Mouse (Mus musculus) left cerebral cortex, postnatal 4 days (tissue): ENCODE measurements at regions not wholly inside any gene's neighbourhood (a gene's known extent, or its start where the extent isn't known, plus 50 kb on each side); places are given as distances from the start of the nearest gene placed in this dataset.

Experiments
- DNase-seq: peaks from one replicate; pipeline ENCODE4 v3.0.0-alpha.2; 2022
- intact Hi-C: fragments of 180-260 bp; cut with DNase I; formaldehyde crosslinking; loops from one replicate; pipeline ENCODE4 v1.15.1; 2025

- no peak for DNase-seq
- intact Hi-C loops = no loop called here
Measured at GRCm38 (mm10) chr10:84021167-84022120, 298.8 kb downstream of the 1500009L16Rik start.

GRCm38 (mm10) chr10:84024294-84024693, 301.6 kb downstream of the 1500009L16Rik start:
- intact Hi-C loops = no loop called here
- DNase-seq = no peak

- intact Hi-C loops = no loop called here
- no peak for DNase-seq
Measured at GRCm38 (mm10) chr10:84024901-84025300, 302.2 kb downstream of the 1500009L16Rik start.

GRCm38 (mm10) chr10:84026798-84027197, 304.1 kb downstream of the 1500009L16Rik start:
- no peak for DNase-seq
- intact Hi-C loops = no loop called here

- DNase-seq = no peak
- intact Hi-C loops = no loop called here
Measured at GRCm38 (mm10) chr10:84036131-84036877, 313.6 kb downstream of the 1500009L16Rik start.

- peak; percentile 78 for DNase-seq
- intact Hi-C loops = no loop called here
Measured at GRCm38 (mm10) chr10:84048706-84049105, 326.0 kb downstream of the 1500009L16Rik start.

- intact Hi-C loops = no loop called here
- DNase-seq = no peak
Measured at GRCm38 (mm10) chr10:84052696-84053095, 330.0 kb downstream of the 1500009L16Rik start.

- DNase-seq = no peak
- intact Hi-C loops = no loop called here
Measured at GRCm38 (mm10) chr10:84054551-84055336, 332.1 kb downstream of the 1500009L16Rik start.

- DNase-seq = no peak
- intact Hi-C loops = no loop called here
Measured at GRCm38 (mm10) chr10:84055402-84056167, 332.9 kb downstream of the 1500009L16Rik start.

- intact Hi-C loops = no loop called here
- no peak for DNase-seq
Measured at GRCm38 (mm10) chr10:84056323-84057169, 333.9 kb downstream of the 1500009L16Rik start.

GRCm38 (mm10) chr10:84058301-84058700, 335.6 kb downstream of the 1500009L16Rik start:
- DNase-seq = no peak
- intact Hi-C loops = no loop called here

- DNase-seq = peak; percentile 63
Measured at GRCm38 (mm10) chr10:84059646-84060491, 337.2 kb downstream of the 1500009L16Rik start.

GRCm38 (mm10) chr10:84060492-84061218, 338.0 kb downstream of the 1500009L16Rik start:
- peak; percentile 92 for DNase-seq
- intact Hi-C loops = no loop called here

More at GRCm38 (mm10) chr10:84059646-84060491, 337.2 kb downstream of the 1500009L16Rik start:
- intact Hi-C loops = no loop called here

GRCm38 (mm10) chr10:84067052-84067650, 344.5 kb downstream of the 1500009L16Rik start:
- intact Hi-C loops = no loop called here
- DNase-seq = no peak

- intact Hi-C loops = no loop called here
- no peak for DNase-seq
Measured at GRCm38 (mm10) chr10:84069806-84070205, 347.1 kb downstream of the 1500009L16Rik start.

GRCm38 (mm10) chr10:84072866-84073483, 350.3 kb downstream of the 1500009L16Rik start:
- intact Hi-C loops = no loop called here
- DNase-seq = no peak

GRCm38 (mm10) chr10:84075581-84075980, 352.9 kb downstream of the 1500009L16Rik start:
- intact Hi-C loops = no loop called here
- DNase-seq = no peak
